Mouse (Mus musculus) layer of hippocampus, adult 11-12 months (tissue): Measurements from ENCODE around the gene Gm4312.
"Not testable (repeated sequence)": the region's sequence is repeated elsewhere in the genome, so short reads cannot be mapped to it uniquely, and the experiment has no call there.

Experiments
- DNase-seq: peaks from one replicate; pipeline ENCODE4 v3.0.0; 2022; ENCODE audit warnings: low spot score

Gm4312 gene

DNA sequence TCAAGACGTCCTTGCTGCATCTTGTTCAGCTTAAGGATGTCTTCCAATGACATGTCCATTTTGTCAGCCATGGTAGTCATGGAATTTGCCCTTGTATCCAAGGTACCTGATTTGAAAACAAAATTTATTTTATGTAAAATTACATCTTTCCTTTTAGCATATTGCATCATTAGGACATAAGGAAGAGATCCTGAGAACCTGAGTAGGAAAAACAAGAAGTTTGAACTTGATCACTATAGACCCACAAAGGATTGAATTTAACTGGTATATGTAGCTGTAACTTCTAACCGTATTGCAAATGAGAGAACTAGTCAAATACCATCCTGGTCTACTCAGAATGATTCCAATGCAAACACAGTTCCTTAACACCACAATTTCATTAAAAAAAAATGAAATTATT lies at the start of gene Gm4312:
TSS of gene Gm4312 (minus strand) at position 101 of the 400 bp plus-strand sequence.
- not testable (repeated sequence) for DNase-seq

DNA sequence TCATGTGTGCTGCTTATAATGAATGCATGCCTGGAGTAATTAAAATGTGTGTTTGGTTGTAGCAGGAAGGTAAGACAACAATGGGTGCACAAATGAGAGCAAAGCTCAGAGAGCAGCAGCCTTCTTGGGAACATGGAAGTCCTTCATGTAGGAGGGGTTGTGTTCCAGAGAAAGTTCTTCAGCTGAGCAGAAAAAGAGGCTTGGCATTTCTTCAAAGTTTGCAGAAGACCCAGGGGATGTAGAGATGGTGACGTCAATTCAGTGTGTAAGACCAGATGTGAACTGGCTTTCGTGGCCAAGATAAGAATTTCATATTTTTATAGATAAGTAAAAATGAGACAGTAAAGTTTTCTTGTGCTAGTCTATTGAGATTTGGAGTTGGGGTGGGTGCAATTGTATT lies 45.2 kb upstream of the Gm4312 start:
- DNase-seq: no peak

DNA sequence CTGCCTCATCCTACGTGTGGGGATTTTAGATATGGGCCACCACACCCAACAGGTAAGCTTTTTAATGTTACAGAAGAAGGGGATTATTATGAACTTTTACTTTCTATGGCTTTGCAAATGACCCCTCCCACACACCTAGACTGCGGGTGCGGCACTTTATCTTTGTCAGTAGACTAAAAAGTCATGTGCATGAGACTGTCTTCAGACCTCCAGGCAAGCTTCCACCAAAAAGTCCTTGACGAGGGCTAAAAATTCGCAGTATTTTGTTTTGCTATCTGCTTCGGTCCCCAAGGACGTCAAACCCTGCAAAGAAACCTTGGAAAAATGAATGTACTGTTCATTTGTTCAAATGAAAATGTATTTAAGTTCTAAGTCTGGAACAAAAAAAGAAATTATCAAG lies 33.2 kb upstream of the Gm4312 start:
- DNase-seq: no peak

DNA sequence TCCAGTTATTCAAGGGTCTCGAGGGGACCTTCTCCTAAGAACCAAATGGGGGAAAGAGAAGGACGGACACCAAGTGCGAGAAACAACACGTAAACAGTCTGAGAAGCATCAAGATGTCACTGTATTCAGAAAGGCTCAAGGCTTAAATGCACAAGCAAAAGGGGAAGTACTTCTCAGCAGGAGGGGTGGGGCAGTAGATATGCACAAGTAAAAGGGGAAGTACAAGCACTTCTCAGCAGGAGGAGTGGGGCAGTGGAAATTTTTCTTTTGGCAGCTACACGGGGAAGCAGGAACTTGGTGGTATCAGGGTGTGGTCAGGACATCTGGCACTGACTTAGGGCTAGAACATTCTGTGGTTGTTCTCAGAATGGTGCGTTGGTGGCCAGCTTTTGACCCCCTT lies 19.9 kb upstream of the Gm4312 start:
- not testable (repeated sequence) for DNase-seq

DNA sequence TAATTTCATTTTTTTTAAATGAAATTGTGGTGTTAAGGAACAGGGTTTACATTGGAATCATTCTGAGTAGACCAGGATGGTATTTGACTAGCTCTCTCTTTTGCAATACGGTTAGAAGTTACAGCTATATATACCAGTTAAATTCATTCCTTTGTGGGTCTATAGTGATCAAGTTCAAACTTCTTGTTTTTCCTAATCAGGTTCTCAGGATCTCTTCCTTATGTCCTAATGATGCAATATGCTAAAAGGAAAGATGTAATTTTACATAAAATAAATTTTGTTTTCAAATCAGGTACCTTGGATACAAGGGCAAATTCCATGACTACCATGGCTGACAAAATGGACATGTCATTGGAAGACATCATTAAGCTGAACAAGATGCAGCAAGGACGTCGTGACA lies 21.3 kb downstream of the Gm4312 start, which contains the start of gene Gm4307:
TSS of gene Gm4307 (plus strand) at position 301 of the 400 bp plus-strand sequence.
- DNase-seq: not testable (repeated sequence)

DNA sequence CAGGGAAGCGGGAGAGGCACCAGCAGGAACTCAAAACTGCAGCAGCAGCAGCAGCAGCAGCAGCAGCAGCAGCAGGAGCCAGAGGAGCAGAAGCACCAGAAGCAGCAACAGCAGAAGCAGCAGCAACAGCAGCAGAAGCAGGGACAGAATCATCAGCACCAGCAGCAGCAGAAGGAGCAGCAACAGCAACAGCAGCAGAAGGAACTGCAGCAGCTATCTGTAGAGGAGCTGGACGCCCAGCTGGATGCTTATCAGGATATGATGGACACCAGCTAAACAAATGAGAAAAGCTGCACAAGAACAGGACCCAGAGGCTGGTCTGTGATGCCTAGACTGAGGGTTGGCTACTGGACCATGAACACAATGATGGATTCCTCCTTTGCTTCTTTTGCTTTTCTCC lies 25.5 kb downstream of the Gm4312 start:
- DNase-seq: peak; percentile 3

DNA sequence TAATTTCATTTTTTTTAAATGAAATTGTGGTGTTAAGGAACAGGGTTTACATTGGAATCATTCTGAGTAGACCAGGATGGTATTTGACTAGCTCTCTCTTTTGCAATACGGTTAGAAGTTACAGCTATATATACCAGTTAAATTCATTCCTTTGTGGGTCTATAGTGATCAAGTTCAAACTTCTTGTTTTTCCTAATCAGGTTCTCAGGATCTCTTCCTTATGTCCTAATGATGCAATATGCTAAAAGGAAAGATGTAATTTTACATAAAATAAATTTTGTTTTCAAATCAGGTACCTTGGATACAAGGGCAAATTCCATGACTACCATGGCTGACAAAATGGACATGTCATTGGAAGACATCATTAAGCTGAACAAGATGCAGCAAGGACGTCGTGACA lies 31.6 kb downstream of the Gm4312 start, which contains the start of gene Gm4305:
TSS of gene Gm4305 (plus strand) at position 301 of the 400 bp plus-strand sequence.
- not testable (repeated sequence) for DNase-seq

DNA sequence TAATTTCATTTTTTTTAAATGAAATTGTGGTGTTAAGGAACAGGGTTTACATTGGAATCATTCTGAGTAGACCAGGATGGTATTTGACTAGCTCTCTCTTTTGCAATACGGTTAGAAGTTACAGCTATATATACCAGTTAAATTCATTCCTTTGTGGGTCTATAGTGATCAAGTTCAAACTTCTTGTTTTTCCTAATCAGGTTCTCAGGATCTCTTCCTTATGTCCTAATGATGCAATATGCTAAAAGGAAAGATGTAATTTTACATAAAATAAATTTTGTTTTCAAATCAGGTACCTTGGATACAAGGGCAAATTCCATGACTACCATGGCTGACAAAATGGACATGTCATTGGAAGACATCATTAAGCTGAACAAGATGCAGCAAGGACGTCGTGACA lies 36.7 kb downstream of the Gm4312 start, which contains the start of gene Gm4303:
TSS of gene Gm4303 (plus strand) at position 301 of the 400 bp plus-strand sequence.
- not testable (repeated sequence) for DNase-seq

DNA sequence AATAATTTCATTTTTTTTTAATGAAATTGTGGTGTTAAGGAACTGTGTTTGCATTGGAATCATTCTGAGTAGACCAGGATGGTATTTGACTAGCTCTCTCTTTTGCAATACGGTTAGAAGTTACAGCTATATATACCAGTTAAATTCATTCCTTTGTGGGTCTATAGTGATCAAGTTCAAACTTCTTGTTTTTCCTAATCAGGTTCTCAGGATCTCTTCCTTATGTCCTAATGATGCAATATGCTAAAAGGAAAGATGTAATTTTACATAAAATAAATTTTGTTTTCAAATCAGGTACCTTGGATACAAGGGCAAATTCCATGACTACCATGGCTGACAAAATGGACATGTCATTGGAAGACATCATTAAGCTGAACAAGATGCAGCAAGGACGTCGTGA lies 41.8 kb downstream of the Gm4312 start, which contains the start of gene Gm4302:
TSS of gene Gm4302 (plus strand) at position 301 of the 400 bp plus-strand sequence.
- not testable (repeated sequence) for DNase-seq

DNA sequence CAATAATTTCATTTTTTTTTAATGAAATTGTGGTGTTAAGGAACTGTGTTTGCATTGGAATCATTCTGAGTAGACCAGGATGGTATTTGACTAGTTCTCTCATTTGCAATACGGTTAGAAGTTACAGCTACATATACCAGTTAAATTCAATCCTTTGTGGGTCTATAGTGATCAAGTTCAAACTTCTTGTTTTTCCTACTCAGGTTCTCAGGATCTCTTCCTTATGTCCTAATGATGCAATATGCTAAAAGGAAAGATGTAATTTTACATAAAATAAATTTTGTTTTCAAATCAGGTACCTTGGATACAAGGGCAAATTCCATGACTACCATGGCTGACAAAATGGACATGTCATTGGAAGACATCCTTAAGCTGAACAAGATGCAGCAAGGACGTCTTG lies 47.0 kb downstream of the Gm4312 start, which contains the start of gene Gm4301:
TSS of gene Gm4301 (plus strand) at position 301 of the 400 bp plus-strand sequence.
- DNase-seq: not testable (repeated sequence)
